Mouse (Mus musculus) thymus, postnatal 10 days (tissue): ENCODE results near the gene Slc17a6.

Experiments used
- DNase-seq, 2 experiments: peaks; one replicate each; pipeline ENCODE4 v3.0.0; 2021; ENCODE audit warnings: low spot score in 2 of 2

Slc17a6 gene

GRCm38 (mm10) chr7:51621694-51622145 lies at the start of gene Slc17a6:
Gene Slc17a6, plus strand, starts transcription at chr7:51622006.
- DNase-seq = peak in 1 of 2 experiments; percentile 8

- no peak for DNase-seq
These were observed 21.8 kb upstream of the Slc17a6 start for GRCm38 (mm10) chr7:51600021-51600420.

- no peak for DNase-seq
These were observed 18.1 kb upstream of the Slc17a6 start for GRCm38 (mm10) chr7:51603741-51604140.

GRCm38 (mm10) chr7:51614404-51614803 lies 7.4 kb upstream of the Slc17a6 start:
- DNase-seq = no peak

- DNase-seq = no peak
These were observed 3.9 kb upstream of the Slc17a6 start for GRCm38 (mm10) chr7:51617941-51618340.

GRCm38 (mm10) chr7:51618412-51618811 lies 3.4 kb upstream of the Slc17a6 start:
- no peak for DNase-seq

GRCm38 (mm10) chr7:51619977-51620376 lies 1.8 kb upstream of the Slc17a6 start:
- DNase-seq = no peak

GRCm38 (mm10) chr7:51622196-51622595 lies 390 bp downstream of the Slc17a6 start:
- no peak for DNase-seq

- DNase-seq = no peak
These were observed 860 bp downstream of the Slc17a6 start for GRCm38 (mm10) chr7:51622666-51623065.

GRCm38 (mm10) chr7:51624336-51624897 lies 2.6 kb downstream of the Slc17a6 start:
- no peak for DNase-seq

GRCm38 (mm10) chr7:51625161-51625560 lies 3.4 kb downstream of the Slc17a6 start:
- no peak for DNase-seq

GRCm38 (mm10) chr7:51625591-51626255 lies 3.9 kb downstream of the Slc17a6 start:
- DNase-seq = no peak

GRCm38 (mm10) chr7:51626451-51627000 lies 4.7 kb downstream of the Slc17a6 start:
- DNase-seq = no peak

- no peak for DNase-seq
These were observed 5.3 kb downstream of the Slc17a6 start for GRCm38 (mm10) chr7:51627001-51627631.

- no peak for DNase-seq
These were observed 5.9 kb downstream of the Slc17a6 start for GRCm38 (mm10) chr7:51627666-51628065.

- DNase-seq = no peak
These were observed 6.5 kb downstream of the Slc17a6 start for GRCm38 (mm10) chr7:51628349-51628748.

GRCm38 (mm10) chr7:51629206-51629605 lies 7.4 kb downstream of the Slc17a6 start:
- DNase-seq = no peak

GRCm38 (mm10) chr7:51631171-51631570 lies 9.4 kb downstream of the Slc17a6 start:
- DNase-seq = no peak

- DNase-seq = no peak
These were observed 10.9 kb downstream of the Slc17a6 start for GRCm38 (mm10) chr7:51632543-51633229.

GRCm38 (mm10) chr7:51633230-51633844 lies 11.5 kb downstream of the Slc17a6 start:
- no peak for DNase-seq

- DNase-seq = no peak
These were observed 35.3 kb downstream of the Slc17a6 start for GRCm38 (mm10) chr7:51657152-51657551.

GRCm38 (mm10) chr7:51662441-51662840 lies 40.6 kb downstream of the Slc17a6 start:
- DNase-seq = no peak
